Mouse (Mus musculus): ENCODE measurements around the gene Zbtb9.

Gene Zbtb9

DNA sequence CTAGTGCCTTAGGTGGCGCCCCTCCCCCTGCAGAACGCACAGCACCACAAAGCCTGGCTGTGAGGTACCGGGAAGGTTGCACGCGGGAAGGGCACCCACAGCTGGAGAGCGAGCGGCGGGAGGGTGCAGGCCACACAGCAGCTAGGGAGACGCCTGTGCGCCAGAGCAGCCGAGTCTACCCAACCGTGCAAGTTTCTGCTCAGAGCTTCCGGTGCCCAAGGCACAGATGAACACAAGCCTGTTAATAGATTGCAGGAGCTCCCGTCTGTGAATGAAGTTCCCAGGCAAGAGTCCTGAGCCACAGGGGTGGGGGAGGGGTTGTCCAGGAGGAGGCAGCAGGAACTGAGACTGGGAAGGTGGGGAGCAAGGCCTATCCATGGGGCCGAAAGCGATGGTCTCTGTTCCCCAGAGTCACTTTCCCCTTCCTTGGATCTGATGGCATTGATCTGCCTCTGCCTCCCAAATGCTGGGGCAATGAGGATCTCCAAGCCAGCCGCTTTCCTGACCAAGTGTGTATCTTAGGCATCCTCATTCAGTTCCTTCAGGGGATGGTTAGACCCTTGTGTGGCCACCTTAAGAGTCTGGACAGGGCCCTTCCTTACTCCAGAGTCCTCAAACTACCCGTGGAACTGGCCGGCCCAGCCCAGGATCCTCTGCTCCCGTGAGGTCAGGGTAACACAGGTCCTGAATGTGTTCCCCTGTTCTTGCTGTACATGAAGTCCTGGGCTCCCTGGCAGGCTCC is 67.5 kb downstream of the Zbtb9 start:
- DNase-seq (ENCODE audit: low spot score) = no peak

DNA sequence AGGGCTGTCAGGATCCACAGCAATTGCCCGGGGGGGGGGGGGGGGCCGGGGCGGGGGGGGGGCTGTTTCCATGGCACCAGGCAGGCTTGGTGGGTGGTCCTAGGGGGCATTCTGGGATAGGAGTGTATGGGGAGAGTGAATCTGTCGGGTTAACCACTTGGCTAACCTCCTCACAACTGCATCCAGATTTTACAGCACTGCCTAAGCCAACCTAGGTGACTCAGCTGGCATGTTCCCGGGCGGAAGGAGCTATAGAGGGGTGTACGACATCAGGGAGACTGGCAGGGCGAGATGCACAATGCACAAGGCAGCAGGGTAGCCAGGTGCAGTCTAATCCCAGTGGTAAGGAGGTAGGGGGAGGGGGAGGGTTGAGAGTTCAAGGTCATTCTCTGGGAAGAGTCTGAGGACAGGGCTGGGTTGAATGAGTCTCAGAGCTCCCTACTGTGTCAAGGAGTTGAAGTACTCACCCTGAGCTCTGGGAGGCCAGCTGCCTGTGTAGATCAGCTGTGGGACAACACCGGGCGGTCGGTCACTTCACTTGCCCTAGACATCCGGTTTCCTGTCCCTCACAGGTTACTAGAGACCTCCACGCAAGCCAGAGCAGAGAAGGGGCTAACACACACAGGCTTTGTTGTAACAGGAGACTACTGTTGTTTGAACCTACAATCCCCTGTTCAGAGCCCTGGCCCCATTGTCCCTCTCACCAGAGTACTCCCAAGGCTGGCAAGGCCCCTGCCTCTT is 68.2 kb downstream of the Zbtb9 start:
- no peak for DNase-seq (ENCODE audit: low spot score)

DNA sequence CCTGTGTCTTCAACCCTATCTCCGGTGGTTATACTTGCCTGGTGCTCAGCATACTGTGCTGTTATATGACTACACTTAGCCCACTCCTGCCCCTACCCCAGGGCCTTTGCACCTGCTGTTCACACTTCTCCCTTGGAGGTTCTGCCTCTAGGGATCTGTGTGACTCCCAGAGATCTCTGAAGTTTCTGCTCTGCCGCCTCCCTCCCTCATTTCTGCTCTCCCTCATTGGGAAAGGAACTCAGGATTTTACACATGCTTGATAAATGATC is 68.8 kb downstream of the Zbtb9 start:
- DNase-seq (ENCODE audit: low spot score) = no peak

DNA sequence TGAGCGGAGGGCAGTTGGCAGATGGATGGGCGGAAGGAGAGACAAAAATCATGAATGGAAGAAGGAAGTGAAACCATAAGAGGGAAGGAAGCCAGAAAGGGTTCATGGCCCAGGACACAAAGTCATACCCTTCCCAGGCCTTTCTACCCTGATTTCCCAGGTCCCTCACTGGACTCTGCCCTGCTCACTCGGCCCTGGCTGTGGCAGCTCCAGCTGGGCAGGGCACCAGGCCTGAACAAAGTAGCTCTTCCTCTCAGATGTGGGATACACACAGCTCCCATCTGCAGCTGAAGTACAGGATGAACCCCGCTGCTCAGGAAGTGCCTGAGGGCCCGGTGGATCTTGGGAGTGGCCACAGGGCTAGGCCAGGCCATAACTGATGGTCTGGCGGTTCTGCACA is 69.9 kb downstream of the Zbtb9 start:
- DNase-seq (ENCODE audit: low spot score) = no peak

DNA sequence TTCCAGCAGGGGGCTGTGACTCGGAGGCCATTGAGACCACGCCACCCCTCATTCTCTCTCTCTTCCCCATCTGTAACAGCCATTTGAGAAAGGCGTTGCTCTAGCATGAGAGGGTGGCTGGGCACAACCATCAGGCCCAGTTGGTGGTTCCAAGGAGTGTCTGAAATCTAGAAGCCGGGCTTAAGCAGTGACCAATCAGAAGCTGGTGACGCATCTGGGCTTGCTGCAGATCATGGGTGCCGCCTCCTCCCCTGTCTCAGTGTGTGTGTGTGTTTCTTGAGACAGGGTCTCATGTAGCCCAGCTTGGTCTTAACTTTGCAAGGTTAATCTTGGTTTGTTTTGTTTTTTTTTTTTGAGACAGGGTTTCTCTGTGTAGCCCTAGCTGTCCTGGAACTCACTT is 72.2 kb downstream of the Zbtb9 start:
- DNase-seq (ENCODE audit: low spot score) = no peak

DNA sequence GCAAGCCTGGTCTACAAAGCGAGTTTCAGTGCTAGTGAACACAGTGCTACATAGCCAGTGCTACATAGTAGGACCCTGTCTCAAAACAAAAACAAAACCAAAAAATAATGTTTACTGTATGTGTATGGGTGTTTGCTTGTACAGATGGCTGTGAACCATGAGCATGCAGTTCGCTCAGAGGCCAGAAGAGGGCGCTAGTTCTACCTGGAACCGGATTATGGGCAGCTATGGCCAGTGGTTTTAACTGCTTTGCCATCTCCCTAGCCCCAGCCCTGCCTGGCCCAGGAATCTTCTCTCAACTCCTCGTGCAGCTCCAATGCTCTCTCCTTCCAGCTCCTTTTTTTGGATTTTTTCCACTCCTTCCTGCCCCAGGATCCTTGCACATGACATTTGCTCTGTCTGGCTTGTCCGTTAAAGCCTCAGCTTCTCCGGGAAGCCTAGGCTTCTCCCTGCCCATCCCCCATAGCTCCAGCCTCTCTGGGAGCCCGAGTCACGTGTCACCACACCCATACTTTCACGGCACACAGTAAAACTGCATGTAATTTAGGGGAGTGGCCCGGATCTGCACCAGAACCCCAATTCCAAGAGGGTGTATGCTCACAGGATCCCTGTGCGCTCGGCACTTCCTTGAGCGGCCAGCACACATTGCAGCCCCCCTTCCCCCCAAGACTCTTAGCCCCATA is 74.9 kb downstream of the Zbtb9 start:
- DNase-seq (ENCODE audit: low spot score) = peak; percentile 72

DNA sequence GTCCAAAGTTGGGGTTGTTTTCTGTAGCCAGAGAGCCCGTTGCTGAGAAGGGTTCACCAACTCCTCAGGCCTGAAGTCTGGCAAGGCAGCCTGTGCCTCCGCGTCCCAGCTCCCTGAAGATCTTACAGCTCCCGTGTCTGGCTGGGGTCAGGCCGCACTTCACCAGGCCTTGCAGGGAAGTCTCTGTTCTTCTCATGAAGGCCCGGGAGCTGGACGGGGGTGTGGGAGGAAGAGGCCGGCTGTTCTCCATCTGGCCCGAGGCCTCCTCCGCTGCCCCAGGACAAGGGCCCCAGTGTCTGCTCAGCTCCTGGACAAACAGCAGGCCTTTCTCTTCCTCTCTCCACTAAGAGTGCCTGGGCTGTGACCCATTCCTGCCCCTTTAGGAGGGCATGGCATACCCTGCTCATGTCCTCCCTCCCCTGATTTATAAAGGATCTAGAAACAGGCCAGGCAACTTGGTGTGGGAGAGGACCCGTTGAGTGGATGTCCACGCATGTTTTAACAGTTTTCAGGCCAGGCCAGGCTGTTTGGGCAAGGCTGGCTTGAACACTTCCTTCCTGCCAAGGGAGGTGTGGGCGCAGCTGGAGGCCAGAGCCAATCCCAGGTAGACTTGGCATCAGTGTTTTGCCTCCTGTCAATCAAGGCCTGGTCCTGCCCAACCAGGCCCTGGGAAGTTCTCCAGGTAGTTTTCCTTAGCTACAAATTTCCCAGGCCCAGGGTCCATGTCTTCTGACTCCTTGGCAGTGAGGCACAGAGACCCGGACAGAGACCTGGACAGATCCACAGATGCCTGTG is 75.7 kb downstream of the Zbtb9 start:
- DNase-seq (ENCODE audit: low spot score) = peak; percentile 81

DNA sequence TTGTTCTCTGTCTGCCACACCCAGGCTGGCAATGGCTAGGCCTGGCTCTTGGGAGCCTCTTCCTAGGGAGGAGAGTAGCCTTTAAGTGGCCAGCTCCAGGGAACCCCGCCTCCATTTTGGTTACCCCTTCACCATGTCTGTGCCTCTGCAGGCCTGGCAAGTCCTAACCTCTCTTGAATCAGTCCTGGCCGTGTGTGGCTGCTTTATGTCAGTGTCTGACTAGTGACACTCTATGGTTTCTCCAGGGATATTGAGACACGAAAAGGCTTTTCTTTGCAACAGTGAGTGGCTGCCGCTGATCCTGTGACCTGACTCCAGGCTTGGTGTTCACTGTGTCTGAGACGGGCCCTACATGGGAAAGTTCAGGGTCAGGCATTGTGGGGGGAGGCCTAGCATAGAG is 77.9 kb downstream of the Zbtb9 start:
- DNase-seq (ENCODE audit: low spot score) = no peak

DNA sequence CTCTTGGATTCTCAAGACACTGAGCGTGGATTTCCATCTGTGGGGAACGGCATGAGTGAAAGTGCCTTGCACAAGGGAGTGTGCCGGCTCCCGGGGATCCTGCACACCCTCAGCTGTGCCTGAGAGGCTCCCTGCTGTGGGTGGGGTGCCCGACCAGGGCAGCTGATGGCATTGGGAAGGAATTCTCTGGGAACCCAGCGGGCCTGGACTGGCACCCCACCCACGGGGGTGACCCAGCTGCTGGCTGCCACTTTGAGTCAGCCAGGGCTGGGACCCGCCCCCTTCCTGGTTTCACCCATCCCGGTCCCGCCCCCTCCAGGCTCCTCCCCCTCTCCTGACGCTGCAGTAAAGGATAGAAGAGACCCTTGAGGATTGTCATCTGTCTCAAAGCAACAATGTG is 78.5 kb downstream of the Zbtb9 start:
- DNase-seq (ENCODE audit: low spot score) = peak; percentile 79

DNA sequence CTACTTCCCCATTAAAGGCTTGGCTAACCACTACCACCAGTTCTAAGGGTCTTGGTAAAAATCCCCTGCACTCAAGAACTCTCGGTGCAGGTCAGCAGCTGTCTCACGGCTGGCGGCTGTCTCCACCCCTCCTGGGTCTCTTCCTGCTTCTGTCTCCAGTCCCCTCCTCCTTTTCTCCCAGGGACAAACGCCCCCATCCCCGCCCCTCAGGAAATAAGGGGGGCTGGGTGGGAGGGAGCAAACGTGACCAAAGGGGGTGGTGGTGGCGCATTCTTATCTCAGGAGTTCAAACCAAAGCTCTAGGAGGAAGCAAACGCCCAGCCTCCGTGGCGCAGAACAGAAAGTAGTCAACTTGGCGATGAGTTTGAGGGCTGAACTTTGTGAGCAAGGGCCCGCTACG is 83.2 kb downstream of the Zbtb9 start:
- peak; percentile 73 for DNase-seq (ENCODE audit: low spot score)

DNA sequence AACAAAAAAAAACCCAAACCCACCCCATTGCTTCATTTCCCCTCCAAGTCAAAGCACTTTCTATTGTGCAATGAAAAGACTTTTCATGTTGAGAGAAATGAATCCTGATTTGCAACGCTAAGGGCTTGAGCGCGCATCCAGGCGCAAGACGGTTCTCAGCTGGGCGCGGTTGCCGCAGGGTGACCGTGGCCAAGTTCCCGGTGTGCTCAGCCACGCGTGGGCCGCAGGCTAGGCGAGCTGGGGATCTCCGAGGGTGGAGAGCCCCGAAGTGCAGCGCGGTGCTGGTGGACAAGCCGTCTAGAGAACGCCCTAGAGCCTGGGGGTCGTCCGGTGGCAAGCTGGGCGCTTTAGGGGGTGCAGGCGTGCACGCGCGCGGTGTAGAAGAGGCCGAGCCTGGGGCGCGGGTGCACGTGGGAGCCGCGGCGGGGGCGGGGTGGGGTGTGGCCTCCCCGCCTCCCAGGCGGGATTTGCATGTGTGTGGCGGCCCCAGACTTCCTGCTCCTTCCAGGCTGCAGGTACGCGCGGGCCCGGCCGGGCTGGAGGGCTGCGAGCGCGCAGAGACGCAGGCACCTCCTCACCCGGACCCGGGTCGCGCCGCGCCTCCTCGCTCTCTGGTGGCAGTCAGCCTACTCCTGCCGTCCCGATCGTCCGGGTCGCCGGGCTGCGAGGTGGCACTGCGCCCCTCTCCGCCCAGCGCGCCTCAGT is 84.0 kb downstream of the Zbtb9 start, which contains the start of gene Itpr3:
TSS of gene Itpr3 (plus strand) at position 493 of the 705 bp plus-strand sequence.
- DNase-seq (ENCODE audit: low spot score) = peak; percentile 85

DNA sequence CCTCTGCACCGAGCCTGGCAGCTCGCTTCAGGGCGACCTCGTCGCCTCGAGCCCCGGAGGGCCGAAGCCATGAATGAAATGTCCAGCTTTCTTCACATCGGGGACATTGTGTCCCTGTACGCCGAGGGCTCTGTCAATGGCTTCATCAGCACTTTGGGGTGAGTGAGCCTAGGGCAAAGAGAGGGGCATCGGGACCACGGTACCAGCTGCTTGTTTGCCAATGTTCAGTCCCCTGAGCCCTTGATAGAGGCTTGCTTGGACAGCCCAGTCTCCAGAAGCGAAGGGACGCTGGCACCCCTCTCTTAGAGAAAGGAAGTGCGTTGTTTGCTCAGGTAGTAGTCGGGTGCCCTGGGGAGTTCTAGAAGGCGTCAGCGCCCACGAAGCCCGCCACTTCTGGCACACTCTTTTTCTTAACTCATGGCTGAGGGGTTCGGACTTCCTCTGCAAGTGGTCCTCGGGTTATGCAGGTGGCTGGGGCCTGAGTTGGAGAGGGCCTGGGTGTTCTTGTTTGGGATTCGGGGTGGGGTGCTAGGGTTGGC is 84.6 kb downstream of the Zbtb9 start:
- DNase-seq (ENCODE audit: low spot score) = no peak
